Mouse (Mus musculus) limb, embryonic 14.5 days (tissue): ENCODE data around the gene Foxc1. TPM values are rescaled to one million over a fixed set of nuclear protein-coding genes. Genes with fewer than 3 reads are reported as not detected.
A peak's percentile ranks its signal among the peaks of the same experiment; 100 is the strongest.

ENCODE experiments used
- ATAC-seq: fragments of 200-750 bp; cut with Nextera tagmentation; 2 replicates; pipeline ENCODE4 v1.8.0; 2017; ENCODE audit warnings: low read depth, moderate number of reproducible peaks, moderate TSS enrichment; ENCODE audit not compliant: low FRiP score
- DNase-seq: peaks from one replicate; pipeline ENCODE4 v3.0.0-alpha.2; 2015; ENCODE audit warnings: low spot score
- H3K27ac ChIP-seq: fragments of 300-500 bp; sonication (generic); replicated peaks from 2 replicates; pipeline ENCODE4 v1.5.1; 2014; ENCODE audit warnings: low read depth, mild to moderate bottlenecking, low read length, moderate library complexity, mixed read lengths
- H3K27me3 ChIP-seq: fragments of 300-500 bp; sonication (generic); 2 replicates; pipeline ENCODE4 v1.6.1; 2014; ENCODE audit warnings: low read length, mixed read lengths; ENCODE audit not compliant: control insufficient read depth, insufficient read depth
- H3K36me3 ChIP-seq: fragments of 300-500 bp; sonication (generic); 2 replicates; pipeline ENCODE4 v1.6.1; 2014; ENCODE audit warnings: mild to moderate bottlenecking, low read length, moderate library complexity, mixed read lengths; ENCODE audit not compliant: control insufficient read depth, insufficient read depth
- H3K4me1 ChIP-seq: fragments of 300-500 bp; sonication (generic); 2 replicates; pipeline ENCODE4 v1.6.1; 2014; ENCODE audit warnings: antibody characterized with exemption, low read length, mixed read lengths; ENCODE audit not compliant: control insufficient read depth, insufficient read depth
- H3K4me2 ChIP-seq: fragments of 300-500 bp; sonication (generic); replicated peaks from 2 replicates; pipeline ENCODE4 v1.6.1; 2014; ENCODE audit warnings: low read depth, mild to moderate bottlenecking, low read length, moderate library complexity; ENCODE audit not compliant: severe bottlenecking
- H3K4me3 ChIP-seq: fragments of 300-500 bp; sonication (generic); replicated peaks from 2 replicates; pipeline ENCODE4 v1.5.1; 2014; ENCODE audit warnings: low read length
- H3K9ac ChIP-seq: fragments of 300-500 bp; sonication (generic); 2 replicates; pipeline ENCODE4 v1.6.1; 2014; ENCODE audit warnings: mild to moderate bottlenecking, low read depth, low read length, moderate library complexity; ENCODE audit not compliant: severe bottlenecking
- H3K9me3 ChIP-seq: fragments of 300-500 bp; sonication (generic); 2 replicates; pipeline ENCODE4 v1.6.1; 2016; ENCODE audit warnings: low read length; ENCODE audit not compliant: control insufficient read depth
- POLR2A ChIP-seq: fragments of 200-500 bp; IDR thresholded peaks from 2 replicates; pipeline ENCODE4 v1.8.0; 2012; ENCODE audit warnings: inconsistent platforms, mild to moderate bottlenecking, moderate library complexity, borderline replicate concordance; ENCODE audit not compliant: insufficient read depth, insufficient read length; ENCODE audit errors: extremely low read depth
- WGBS: fragments of 180-500 bp; shearing (Covaris S2); extraction: QIAGEN DNeasy Blood & Tissue Kit; methylation state at CpG from one replicate; pipeline ENCODE4 v1.1.7; 2014; 5-methylcytosine and 5-hydroxymethylcytosine counted together
- polyA plus RNA-seq, 2 experiments: library from polyadenylated mRNA; depleted of rRNA in 1 of 2; stranded (reverse) in 1 of 2; unstranded in 1 of 2; fragments of >200 nt; fragmentation: Nextera tagmentation in 1 of 2; extraction: Ambion mirVana in 1 of 2; gene quantifications; 2 replicates each; pipeline versions ENCODE4 v1.2.1 to v1.2.3; 2012 to 2014

Foxc1 gene
- polyA plus RNA-seq (2012; rRNA removed) (15.1 and 23.1 TPM in 2 replicates), polyA plus RNA-seq (2014; fragmentation: Nextera tagmentation; extraction: Ambion mirVana) (8.5 and 10.3 TPM in 2 replicates)

- no peaks in the 10 kb centered on the region for H3K9me3 ChIP-seq
- peaks cover 23% of the 10 kb centered on the region for H3K36me3 ChIP-seq
- TF ChIP-seq POLR2A = peak; percentile 60; the same call in 1 of the 2 replicates
- DNase-seq (peak; percentile 90), ATAC-seq (peak; percentile 88)
- peak within 1 kb of the TSS; percentile 80 for H3K4me2 ChIP-seq
- H3K27me3 ChIP-seq = peaks cover 74% of the 10 kb centered on the region
- H3K4me3 ChIP-seq = peak within 1 kb of the TSS; percentile 69
- peak within 1 kb of the TSS; percentile 94 for H3K9ac ChIP-seq
- peak within 1 kb of the TSS; percentile 98 for H3K27ac ChIP-seq
- WGBS = 0% methylated on average over 28 of the region's 40 CpGs
- peaks cover 21% of the 10 kb centered on the region for H3K4me1 ChIP-seq
Observed at GRCm38 (mm10) chr13:31806428-31806832, at the start of gene Foxc1. Gene Foxc1 (plus strand): TSS chr13:31806633.

GRCm38 (mm10) chr13:31760411-31760810, 46.0 kb upstream of the Foxc1 start:
- no peak for TF ChIP-seq POLR2A
- 7% methylated on average over 4 of the region's 4 CpGs for WGBS
- H3K4me2 ChIP-seq = no peak overlapping the region
- H3K9me3 ChIP-seq = no peaks in the 10 kb centered on the region
- no peaks in the 10 kb centered on the region for H3K27me3 ChIP-seq
- H3K9ac ChIP-seq = no peak overlapping the region
- DNase-seq = peak; percentile 27
- ATAC-seq = peak; percentile 72
- no peak overlapping the region for H3K4me3 ChIP-seq
- H3K36me3 ChIP-seq = no peaks in the 10 kb centered on the region
- H3K4me1 ChIP-seq = peaks cover 14% of the 10 kb centered on the region
- no peak overlapping the region for H3K27ac ChIP-seq

DNA sequence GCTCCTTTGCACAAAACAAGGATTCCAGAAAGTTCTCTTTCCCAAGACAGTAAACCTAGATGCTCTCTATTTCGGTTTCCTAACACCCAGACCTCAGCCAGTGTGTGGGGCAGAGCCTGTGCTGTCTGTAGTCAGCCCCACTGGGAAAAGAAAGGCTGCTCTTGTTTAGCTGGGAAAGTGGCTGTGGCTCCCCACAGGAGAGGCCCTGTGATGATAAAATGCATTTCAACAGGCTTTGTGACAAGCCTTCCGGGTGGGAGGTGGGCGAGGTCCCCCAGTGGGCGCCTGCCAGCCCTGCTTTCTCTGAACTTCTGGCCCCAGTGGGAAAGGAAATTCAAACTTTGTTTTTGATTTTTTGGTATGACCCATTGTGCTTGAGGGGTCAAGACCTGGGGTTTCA, 45.4 kb upstream of the Foxc1 start:
- Histone ChIP-seq H3K4me3 (no peak overlapping the region), H3K9me3 (no peaks in the 10 kb centered on the region), H3K9ac (no peak overlapping the region), H3K4me2 (no peak overlapping the region), H3K36me3 (no peaks in the 10 kb centered on the region), H3K27me3 (no peaks in the 10 kb centered on the region), H3K4me1 (peaks cover 14% of the 10 kb centered on the region), H3K27ac (peak overlapping the region; percentile 10; the same call in 1 of the 2 replicates)
- ATAC-seq = no peak
- DNase-seq = no peak
- WGBS = 73% methylated on average over 4 of the region's 4 CpGs
- no peak for TF ChIP-seq POLR2A

- 80% methylated on average over 3 of the region's 3 CpGs for WGBS
- Histone ChIP-seq H3K4me2 (no peak overlapping the region), H3K9ac (no peak overlapping the region), H3K4me1 (peaks cover 14% of the 10 kb centered on the region), H3K9me3 (no peaks in the 10 kb centered on the region), H3K36me3 (no peaks in the 10 kb centered on the region), H3K27ac (no peak overlapping the region), H3K27me3 (no peaks in the 10 kb centered on the region), H3K4me3 (no peak overlapping the region)
- DNase-seq = no peak
- ATAC-seq = no peak
- TF ChIP-seq POLR2A = no peak
Observed at GRCm38 (mm10) chr13:31764419-31764818, 42.0 kb upstream of the Foxc1 start.

- Histone ChIP-seq H3K36me3 (no peaks in the 10 kb centered on the region), H3K9ac (no peak overlapping the region), H3K27ac (no peak overlapping the region), H3K9me3 (no peaks in the 10 kb centered on the region), H3K4me2 (no peak overlapping the region), H3K4me3 (no peak overlapping the region), H3K27me3 (no peaks in the 10 kb centered on the region), H3K4me1 (peaks cover 8% of the 10 kb centered on the region)
- ATAC-seq (0 out of 2 replicates have a peak, but pooled peaks have one; percentile 15), DNase-seq (peak; percentile 33)
- TF ChIP-seq POLR2A = no peak
- WGBS = 69% methylated on average over 2 of the region's 2 CpGs
Observed at GRCm38 (mm10) chr13:31765564-31765963, 40.9 kb upstream of the Foxc1 start.
